Mouse (Mus musculus) kidney, embryonic 14.5 days (tissue): Measurements from ENCODE around the gene Col6a2. TPM values are rescaled to one million over a fixed set of nuclear protein-coding genes. Genes with fewer than 3 reads are reported as not detected.

ENCODE experiments used
- ATAC-seq: fragments of 200-750 bp; cut with Nextera tagmentation; 2 replicates; pipeline ENCODE4 v1.8.0; 2017; ENCODE audit warnings: moderate number of reproducible peaks, mild to moderate bottlenecking, moderate TSS enrichment, moderate library complexity; ENCODE audit not compliant: low FRiP score, low TSS enrichment
- H3K27ac ChIP-seq: fragments of 300-500 bp; sonication (generic); 2 replicates; pipeline ENCODE4 v1.5.1; 2014; ENCODE audit warnings: low read depth, mild to moderate bottlenecking, low read length, moderate library complexity, mixed read lengths
- H3K27me3 ChIP-seq: fragments of 300-500 bp; sonication (generic); 2 replicates; pipeline ENCODE4 v1.6.1; 2014; ENCODE audit warnings: mild to moderate bottlenecking, low read length; ENCODE audit not compliant: control insufficient read depth, insufficient read depth
- H3K36me3 ChIP-seq: fragments of 300-500 bp; sonication (generic); 2 replicates; pipeline ENCODE4 v1.6.1; 2014; ENCODE audit warnings: low read length, mixed read lengths; ENCODE audit not compliant: control insufficient read depth, insufficient read depth
- H3K4me1 ChIP-seq: fragments of 300-500 bp; sonication (generic); 2 replicates; pipeline ENCODE4 v1.6.1; 2014; ENCODE audit warnings: low read length, mixed read lengths; ENCODE audit not compliant: control insufficient read depth, insufficient read depth
- H3K4me2 ChIP-seq: fragments of 300-500 bp; sonication (generic); replicated peaks from 2 replicates; pipeline ENCODE4 v1.6.1; 2014; ENCODE audit warnings: low read depth, mild to moderate bottlenecking, low read length
- H3K4me3 ChIP-seq: fragments of 300-500 bp; sonication (generic); 2 replicates; pipeline ENCODE4 v1.5.1; 2014; ENCODE audit warnings: mild to moderate bottlenecking, low read length
- H3K9ac ChIP-seq: fragments of 300-500 bp; sonication (generic); 2 replicates; pipeline ENCODE4 v1.6.1; 2014; ENCODE audit warnings: low read depth, mild to moderate bottlenecking, low read length, moderate library complexity
- H3K9me3 ChIP-seq: fragments of 300-500 bp; sonication (generic); 2 replicates; pipeline ENCODE4 v1.6.1; 2016; ENCODE audit warnings: low read length; ENCODE audit not compliant: control insufficient read depth
- WGBS: fragments of 180-500 bp; shearing (Covaris S2); extraction: QIAGEN DNeasy Blood & Tissue Kit; methylation state at CpG from one replicate; pipeline ENCODE4 v1.1.7; 2014; 5-methylcytosine and 5-hydroxymethylcytosine counted together
- polyA plus RNA-seq: library from polyadenylated mRNA; unstranded; fragments of >200 nt; fragmentation: Nextera tagmentation; extraction: Ambion mirVana; gene quantifications from 2 replicates; pipeline ENCODE4 v1.2.1, GENCODE M21; 2014

The Col6a2 gene
- polyA plus RNA-seq, 1 experiment from 2014 or later = 22.0 TPM

DNA sequence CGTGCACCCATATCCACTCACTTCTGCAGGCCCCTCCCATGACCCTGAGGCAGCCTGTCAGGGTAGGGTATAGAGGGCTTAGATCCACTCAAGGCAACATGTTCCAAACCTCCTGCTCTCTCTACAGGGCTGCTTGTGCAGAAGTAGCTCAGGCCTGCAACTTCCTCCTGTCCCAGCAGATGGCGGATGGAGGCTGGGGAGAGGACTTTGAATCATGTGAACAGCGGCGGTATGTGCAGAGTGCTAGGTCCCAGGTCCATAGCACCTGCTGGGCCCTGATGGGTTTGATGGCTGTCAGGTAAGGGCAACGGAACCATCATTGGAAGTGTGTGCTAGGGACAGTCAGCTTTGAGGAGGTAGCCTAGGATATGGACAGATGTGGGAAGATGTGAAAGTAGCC, 73.0 kb downstream of the Col6a2 start:
- Histone ChIP-seq H3K4me1 (no peaks in the 10 kb centered on the region), H3K9me3 (no peaks in the 10 kb centered on the region), H3K27ac (no peak overlapping the region), H3K4me3 (no peak overlapping the region), H3K9ac (no peak overlapping the region), H3K27me3 (no peaks in the 10 kb centered on the region), H3K36me3 (peaks cover 68% of the 10 kb centered on the region), H3K4me2 (no peak overlapping the region)
- WGBS = 87% methylated on average over 5 of the region's 5 CpGs
- no peak for ATAC-seq

DNA sequence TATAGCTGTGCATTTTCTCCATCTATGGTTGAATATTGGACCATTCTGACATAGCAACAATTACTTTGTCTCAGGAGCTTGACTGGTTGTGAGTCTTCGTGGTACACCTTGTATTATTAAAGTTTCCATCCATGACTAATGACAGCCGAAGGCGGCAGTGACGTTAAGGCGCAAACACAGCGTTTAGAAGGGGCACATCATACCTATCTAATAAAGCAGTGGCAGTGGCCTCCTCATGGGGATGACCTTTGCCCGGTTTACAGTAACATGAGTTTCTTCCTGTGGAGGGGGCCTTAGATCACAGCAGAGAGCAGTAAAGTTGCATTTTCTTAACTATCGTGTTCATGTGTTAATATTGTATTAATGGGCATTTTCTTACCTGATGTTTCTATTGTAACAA, 75.2 kb downstream of the Col6a2 start:
- Histone ChIP-seq H3K9ac (no peak overlapping the region), H3K4me2 (no peak overlapping the region), H3K4me3 (no peak overlapping the region), H3K27me3 (no peaks in the 10 kb centered on the region), H3K27ac (no peak overlapping the region), H3K36me3 (peaks cover 71% of the 10 kb centered on the region), H3K9me3 (no peaks in the 10 kb centered on the region), H3K4me1 (no peaks in the 10 kb centered on the region)
- ATAC-seq = no peak
- 95% methylated on average over 8 of the region's 8 CpGs for WGBS

GRCm38 (mm10) chr10:76546566-76546965, 76.9 kb downstream of the Col6a2 start:
- no peak overlapping the region for H3K9ac ChIP-seq
- no peaks in the 10 kb centered on the region for H3K27me3 ChIP-seq
- no peaks in the 10 kb centered on the region for H3K4me1 ChIP-seq
- no peaks in the 10 kb centered on the region for H3K9me3 ChIP-seq
- WGBS = 78% methylated on average over 8 of the region's 8 CpGs
- no peak overlapping the region for H3K27ac ChIP-seq
- H3K4me2 ChIP-seq = no peak overlapping the region
- H3K36me3 ChIP-seq = peaks cover 70% of the 10 kb centered on the region
- H3K4me3 ChIP-seq = no peak overlapping the region
- ATAC-seq = no peak

Other genes with a start within 250 kb of the Col6a2 start
- not detected in 2 replicates for gene AC141477.1, start 183.2 kb downstream of the Col6a2 start, polyA plus RNA-seq
- gene Pcnt, start 180.8 kb downstream of the Col6a2 start, polyA plus RNA-seq = 20.2 and 27.1 TPM in 2 replicates
- gene 2610028H24Rik, start 174.5 kb downstream of the Col6a2 start, polyA plus RNA-seq = not detected in 2 replicates
- gene Mcm3ap, start 154.7 kb downstream of the Col6a2 start, polyA plus RNA-seq = 51.3 and 71.4 TPM in 2 replicates
- 5.3 and 6.0 TPM in 2 replicates for gene Ybey, start 154.5 kb downstream of the Col6a2 start, polyA plus RNA-seq
- gene Lss, start 92.0 kb downstream of the Col6a2 start, polyA plus RNA-seq = 9.7 and 21.9 TPM in 2 replicates
- gene Spatc1l, start 61.4 kb downstream of the Col6a2 start, polyA plus RNA-seq = not detected in 2 replicates
- gene Ftcd, start 48.0 kb downstream of the Col6a2 start, polyA plus RNA-seq = 0.28 and 0.46 TPM in 2 replicates
- gene Col6a1, start 102.5 kb upstream of the Col6a2 start, polyA plus RNA-seq = 18.8 and 38.1 TPM in 2 replicates